Mouse (Mus musculus) frontal cortex, postnatal 10 days (tissue): Measurements from ENCODE around the gene App.
A peak's percentile ranks its signal among the peaks of the same experiment; 100 is the strongest.

Source experiments
- DNase-seq, 2 experiments: peaks; one replicate each; pipeline ENCODE4 v3.0.0; 2022; ENCODE audit warnings: low spot score in 2 of 2, mixed read lengths in 1 of 2

Gene App

GRCm38 (mm10) chr16:85151681-85152080, 21.9 kb downstream of the App start:
- DNase-seq, result no peak

DNA sequence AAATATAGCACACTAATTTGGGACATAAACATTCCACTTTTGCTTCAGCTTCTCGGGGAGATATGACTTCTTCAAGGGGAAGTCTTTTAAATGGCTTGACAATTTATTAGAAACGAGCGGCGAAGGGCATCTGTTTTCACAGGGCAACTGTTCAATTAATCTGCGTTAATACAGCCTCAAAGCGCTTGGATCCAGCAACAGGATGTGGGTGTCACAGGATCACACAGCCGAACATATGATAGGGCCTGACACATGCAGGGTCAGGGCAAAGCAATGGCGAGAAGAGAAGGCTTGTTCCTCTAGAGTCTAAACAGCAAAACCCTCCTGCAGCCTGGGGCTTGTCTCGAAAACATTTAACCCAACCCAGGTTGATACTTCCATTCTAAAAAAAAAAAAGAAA, 22.7 kb downstream of the App start:
- DNase-seq, result no peak

DNA sequence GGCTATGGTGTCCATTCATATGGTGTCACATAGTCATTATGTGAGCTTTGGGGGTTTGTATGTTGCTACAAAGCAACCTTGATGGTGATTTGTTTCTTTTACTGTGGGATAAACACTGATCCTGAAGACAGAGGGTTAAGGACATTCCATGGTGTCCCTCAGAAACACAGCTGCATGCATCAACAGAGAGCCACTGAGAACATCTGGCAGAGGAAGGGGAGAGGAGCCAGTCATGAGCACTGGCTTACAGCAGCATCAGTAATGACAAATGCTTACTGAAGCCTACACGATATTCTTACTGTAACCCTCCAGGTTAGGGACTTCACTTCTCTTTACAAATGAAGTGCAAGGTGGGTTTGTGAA, 24.1 kb downstream of the App start:
- no peak for DNase-seq

GRCm38 (mm10) chr16:85148615-85149508, 24.7 kb downstream of the App start:
- DNase-seq, result no peak

GRCm38 (mm10) chr16:85147440-85147839, 26.1 kb downstream of the App start:
- DNase-seq, result no peak

- no peak for DNase-seq
These were observed 27.8 kb downstream of the App start for GRCm38 (mm10) chr16:85145771-85146178.

DNA sequence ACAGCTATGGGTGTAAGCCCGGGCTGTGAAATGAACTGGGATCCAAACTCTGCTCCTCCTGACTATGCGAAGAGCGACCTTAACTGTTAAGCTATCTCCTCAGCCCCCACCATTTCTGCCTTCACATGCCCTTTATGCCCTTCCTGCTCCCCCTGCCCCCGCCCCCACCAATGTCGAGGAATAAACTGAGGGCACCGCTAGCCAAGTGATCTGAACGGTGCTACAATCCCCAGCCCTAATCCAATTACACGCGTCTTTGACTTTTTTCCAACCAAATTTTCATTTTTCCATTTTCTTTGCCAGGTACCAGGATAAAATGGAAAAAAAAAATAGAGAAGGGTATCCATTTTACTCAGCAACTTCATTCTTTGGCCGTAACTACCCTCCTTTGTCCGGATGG, 28.2 kb downstream of the App start:
- DNase-seq, result no peak

DNA sequence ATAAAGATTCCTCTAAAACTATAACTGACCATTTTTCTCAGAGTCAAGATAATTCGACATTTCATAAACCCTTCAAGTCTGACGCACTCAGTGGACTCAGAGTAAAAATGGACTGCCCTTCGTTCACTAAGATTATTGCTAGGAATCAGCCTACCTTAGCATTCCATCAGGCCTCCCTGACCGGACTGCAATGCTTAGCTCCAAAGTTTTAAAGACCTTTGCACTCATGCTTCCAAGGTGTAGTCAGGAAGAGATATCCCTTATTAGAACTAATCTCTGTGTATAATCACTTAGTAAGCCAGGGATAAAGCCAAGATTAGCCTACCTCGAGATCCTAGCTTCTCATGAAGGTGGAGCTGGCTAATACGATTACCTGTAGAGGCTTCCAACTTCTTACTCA, 29.2 kb downstream of the App start:
- no peak for DNase-seq

DNA sequence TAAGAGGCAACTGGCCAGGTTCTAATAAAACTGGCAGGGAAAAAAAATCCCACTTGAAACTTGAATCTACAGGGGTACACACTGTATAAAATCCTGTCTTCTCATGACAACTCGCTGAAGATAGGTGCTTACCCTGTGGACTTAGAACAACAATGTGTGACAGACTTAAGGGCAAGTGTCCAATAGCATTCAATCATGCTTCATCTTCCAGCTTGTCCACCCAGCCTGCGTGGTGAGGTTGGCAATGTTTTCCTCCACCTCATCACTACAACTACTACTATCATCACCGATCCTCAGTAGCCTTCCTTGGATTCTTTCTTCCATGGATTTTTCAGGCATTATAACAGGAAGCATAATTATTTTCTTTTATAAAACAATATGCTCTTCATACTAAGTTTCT, 29.7 kb downstream of the App start:
- no peak for DNase-seq

DNA sequence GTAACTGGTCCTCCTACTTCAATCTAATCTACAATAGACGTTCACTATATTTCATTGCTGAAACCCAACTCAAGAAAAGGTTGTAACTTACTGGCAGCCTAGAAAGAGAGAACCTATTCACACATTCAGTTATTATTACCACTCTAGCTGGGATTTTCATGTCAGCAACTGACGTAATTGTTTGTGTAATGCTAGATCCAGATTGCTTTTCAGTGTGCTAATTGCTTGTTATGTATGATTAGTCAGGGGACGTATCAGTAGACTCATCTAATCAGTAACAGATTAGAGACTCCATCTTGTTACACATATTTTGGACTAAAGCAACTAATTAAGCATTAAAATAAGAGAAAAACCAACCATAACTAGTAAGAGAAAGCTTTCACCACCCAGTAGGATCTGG, 30.4 kb downstream of the App start:
- DNase-seq, result no peak

- DNase-seq, result no peak
These were observed 32.2 kb downstream of the App start for GRCm38 (mm10) chr16:85141404-85141803.

GRCm38 (mm10) chr16:85139178-85139604, 34.4 kb downstream of the App start:
- DNase-seq, result no peak

- DNase-seq, result peak in 1 of 2 experiments; percentile 56
These were observed 36.2 kb downstream of the App start for GRCm38 (mm10) chr16:85137348-85137747.

- DNase-seq, result no peak
These were observed 37.5 kb downstream of the App start for GRCm38 (mm10) chr16:85136046-85136445.

- DNase-seq, result no peak
These were observed 40.1 kb downstream of the App start for GRCm38 (mm10) chr16:85133468-85133881.

- DNase-seq, result no peak
These were observed 40.5 kb downstream of the App start for GRCm38 (mm10) chr16:85133057-85133456.

DNA sequence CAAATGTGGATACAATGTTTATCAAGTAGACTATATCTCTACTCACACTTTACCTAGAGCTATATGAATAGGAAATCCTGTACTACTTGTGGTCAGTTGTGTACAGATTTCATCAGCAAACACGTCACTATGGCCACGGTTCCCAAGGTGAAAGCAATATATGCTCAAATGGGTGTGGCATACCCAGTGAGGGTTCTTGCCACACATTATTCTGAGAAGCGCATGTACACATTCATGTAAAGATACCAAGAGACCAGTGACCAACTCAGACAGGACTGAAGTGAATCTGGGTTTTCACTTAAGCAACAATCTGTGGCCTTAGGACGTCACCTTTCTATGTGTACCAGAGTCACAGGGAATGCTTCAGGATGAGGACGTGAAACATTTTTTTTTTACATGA, 41.4 kb downstream of the App start:
- no peak for DNase-seq

- DNase-seq, result no peak
These were observed 42.6 kb downstream of the App start for GRCm38 (mm10) chr16:85130861-85131556.

DNA sequence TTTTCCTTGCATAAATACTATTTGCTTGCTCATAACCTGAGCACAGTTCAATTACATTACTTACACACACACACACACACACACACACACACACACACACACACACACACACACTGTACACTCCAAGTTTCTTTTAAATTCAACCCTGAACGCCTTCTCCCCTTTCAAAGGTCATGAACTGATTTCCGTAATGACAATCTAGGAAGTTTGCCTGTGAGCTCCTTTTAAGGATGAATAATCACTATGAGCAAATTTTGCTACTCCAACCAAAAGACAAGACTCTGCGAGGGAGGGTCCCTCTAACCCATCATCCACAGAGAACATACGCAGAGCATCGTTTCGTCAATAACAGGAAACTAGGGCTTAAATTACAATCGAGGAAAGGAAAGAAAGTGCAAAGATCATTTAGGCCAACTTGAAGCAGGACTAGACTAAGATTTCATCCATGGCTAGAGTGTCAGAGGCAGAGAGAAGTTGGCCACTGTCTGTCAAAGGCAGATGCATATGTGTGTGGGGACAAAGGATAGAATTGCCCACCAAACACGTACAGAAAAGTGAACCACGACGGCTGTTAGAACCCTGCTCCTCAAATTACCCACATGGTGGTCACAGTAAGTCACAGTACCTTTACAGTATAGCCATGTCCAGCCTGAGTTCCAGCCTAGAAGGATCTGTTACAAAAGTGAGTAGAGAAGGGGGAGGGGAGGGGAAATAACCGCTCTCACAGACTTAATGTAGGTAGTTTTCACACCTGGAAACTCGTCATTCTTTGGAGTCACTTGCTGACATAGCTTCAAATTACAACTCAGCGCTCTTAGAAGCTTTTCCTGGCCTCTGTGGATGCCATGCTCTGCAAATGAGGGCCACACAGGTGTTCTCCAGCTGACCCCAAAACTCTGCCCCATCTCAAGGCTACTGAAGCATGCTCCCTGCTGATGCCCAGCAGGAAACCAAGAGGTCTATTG, 44.6 kb downstream of the App start:
- DNase-seq, result no peak

- no peak for DNase-seq
These were observed 45.3 kb downstream of the App start for GRCm38 (mm10) chr16:85128347-85128664.

GRCm38 (mm10) chr16:85127661-85128346, 45.8 kb downstream of the App start:
- no peak for DNase-seq

DNA sequence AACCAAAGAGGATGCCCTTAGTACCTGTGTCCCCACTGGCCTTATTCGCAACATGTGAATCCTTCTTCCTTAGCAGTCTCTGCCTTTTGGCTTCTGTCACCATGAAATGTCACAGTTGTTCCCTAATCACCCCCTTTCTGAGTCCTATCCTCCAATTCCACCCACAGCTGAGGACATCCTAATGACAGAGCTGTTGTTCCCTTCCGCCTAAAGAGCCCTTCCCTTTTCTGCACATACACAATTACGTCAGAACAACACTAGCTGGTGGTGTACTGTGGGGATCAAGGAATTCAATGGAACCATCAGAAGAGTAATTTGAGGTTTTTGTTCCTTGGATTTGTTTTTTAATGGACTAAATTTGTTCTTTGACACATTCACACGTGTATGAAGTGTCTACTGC, 48.9 kb downstream of the App start:
- no peak for DNase-seq
